Mouse (Mus musculus) forebrain, embryonic 14.5 days (tissue): ENCODE data around the gene Tectb. TPM values are rescaled to one million over a fixed set of nuclear protein-coding genes. Genes with fewer than 3 reads are reported as not detected.
"Not testable (repeated sequence)": the region's sequence is repeated elsewhere in the genome, so short reads cannot be mapped to it uniquely, and the experiment has no call there.

ENCODE experiments used
- ATAC-seq: fragments of 200-750 bp; cut with Nextera tagmentation; 2 replicates; pipeline ENCODE4 v1.8.0; 2017; ENCODE audit warnings: mild to moderate bottlenecking, moderate library complexity
- DNase-seq: peaks from one replicate; pipeline ENCODE4 v3.0.0-alpha.2; 2015; ENCODE audit warnings: low spot score
- H3K27ac ChIP-seq: fragments of 300-500 bp; sonication (generic); 2 replicates; pipeline ENCODE4 v1.5.1; 2014; ENCODE audit warnings: low read depth, mild to moderate bottlenecking, control low read depth, low read length, moderate library complexity
- H3K27me3 ChIP-seq: fragments of 300-500 bp; sonication (generic); replicated peaks from 2 replicates; pipeline ENCODE4 v1.6.1; 2014; ENCODE audit warnings: low read length, control low read depth, mixed read lengths; ENCODE audit not compliant: control insufficient read depth, insufficient read depth
- H3K36me3 ChIP-seq: fragments of 300-500 bp; sonication (generic); 2 replicates; pipeline ENCODE4 v1.6.1; 2014; ENCODE audit warnings: low read length, control low read depth; ENCODE audit not compliant: control insufficient read depth, insufficient read depth
- H3K4me1 ChIP-seq: fragments of 300-500 bp; sonication (generic); 2 replicates; pipeline ENCODE4 v1.6.1; 2014; ENCODE audit warnings: antibody characterized with exemption, low read length, control low read depth; ENCODE audit not compliant: control insufficient read depth, insufficient read depth
- H3K4me2 ChIP-seq: fragments of 300-500 bp; sonication (generic); 2 replicates; pipeline ENCODE4 v1.6.1; 2014; ENCODE audit warnings: mild to moderate bottlenecking, control low read depth, low read length
- H3K4me3 ChIP-seq: fragments of 300-500 bp; sonication (generic); 2 replicates; pipeline ENCODE4 v1.5.1; 2014; ENCODE audit warnings: low read depth, low read length, control low read depth
- H3K9ac ChIP-seq: fragments of 300-500 bp; sonication (generic); 2 replicates; pipeline ENCODE4 v1.6.1; 2014; ENCODE audit warnings: mild to moderate bottlenecking, low read length, control low read depth, moderate library complexity
- H3K9me3 ChIP-seq: fragments of 300-500 bp; sonication (generic); replicated peaks from 2 replicates; pipeline ENCODE4 v1.6.1; 2016; ENCODE audit warnings: low read length, control low read depth, mixed read lengths; ENCODE audit not compliant: control insufficient read depth
- WGBS: fragments of 180-500 bp; shearing (Covaris S2); extraction: QIAGEN DNeasy Blood & Tissue Kit; methylation state at CpG from one replicate; pipeline ENCODE4 v1.1.7; 2014; 5-methylcytosine and 5-hydroxymethylcytosine counted together
- polyA plus RNA-seq: library from polyadenylated mRNA; unstranded; fragments of >200 nt; fragmentation: Nextera tagmentation; extraction: Ambion mirVana; gene quantifications from 2 replicates; pipeline ENCODE4 v1.2.1, GENCODE M21; 2014

Gene Tectb
- polyA plus RNA-seq, 1 experiment from 2014 or later: 0.24 TPM

DNA sequence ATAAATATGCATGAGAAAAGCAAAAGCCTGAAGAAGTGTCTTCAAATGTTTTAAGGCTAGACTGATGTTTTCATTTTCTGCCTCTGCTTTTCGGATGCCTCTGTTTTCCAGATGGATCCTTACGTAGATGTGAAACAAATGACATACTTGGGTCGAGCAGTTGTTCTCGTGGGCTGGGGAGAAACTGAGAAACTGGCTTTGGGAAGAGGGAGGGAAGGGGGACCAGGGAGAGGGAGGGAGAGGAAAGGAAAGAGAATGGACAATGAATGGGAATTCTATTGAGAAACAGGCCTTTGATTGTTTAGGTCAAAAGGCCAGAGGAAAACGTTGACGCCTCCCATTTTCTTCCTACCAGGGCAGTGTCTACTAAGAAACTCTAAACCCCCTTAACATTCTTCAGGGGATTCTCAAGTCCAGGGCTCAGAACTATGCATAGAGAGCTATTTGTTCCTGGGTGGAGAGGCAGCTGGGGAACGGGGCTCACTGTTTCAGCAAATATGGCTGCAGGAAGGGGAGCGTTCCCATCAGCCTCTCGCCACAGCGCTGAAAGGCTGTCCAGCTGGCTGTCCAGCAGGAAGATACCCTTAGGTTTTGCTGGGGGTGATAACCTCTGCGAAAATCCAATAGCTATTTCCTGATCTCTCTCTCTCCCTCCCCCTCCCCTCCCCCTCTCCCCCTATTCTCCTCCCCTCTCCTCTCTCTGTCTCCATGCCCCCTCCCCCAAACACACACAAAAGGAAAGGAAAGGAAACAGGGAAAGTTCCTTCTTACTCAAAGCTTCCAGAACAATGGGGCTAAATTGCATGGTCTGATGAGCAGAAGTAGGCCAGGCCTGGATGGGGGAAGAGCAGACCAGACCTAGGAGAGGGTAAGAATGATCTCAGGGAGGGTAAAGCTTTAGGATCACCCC lies 36.9 kb upstream of the Tectb start:
- H3K27me3 ChIP-seq: no peaks in the 10 kb centered on the region
- peak; percentile 68 for ATAC-seq

DNA sequence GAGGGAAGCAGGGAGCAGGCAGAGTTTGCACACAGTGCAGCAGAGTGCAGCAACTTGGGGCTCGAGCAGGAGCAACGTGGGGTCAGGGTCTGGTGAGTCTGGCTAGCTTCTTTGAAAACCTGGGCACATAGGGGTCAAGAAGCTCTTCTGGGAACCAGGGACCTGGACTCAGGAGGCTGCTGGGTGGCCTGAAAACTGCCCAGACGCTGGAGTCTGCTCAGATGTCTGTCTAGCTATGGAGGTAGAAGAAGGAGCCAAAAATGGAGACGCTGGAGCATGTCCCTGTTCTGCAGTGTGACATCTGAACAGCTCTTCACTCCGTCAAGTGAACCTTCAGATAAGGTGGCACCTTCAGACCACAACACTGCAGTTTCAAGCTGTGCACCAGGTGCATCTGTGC lies 35.8 kb upstream of the Tectb start:
- Histone ChIP-seq H3K4me2 (no peak overlapping the region), H3K27me3 (no peaks in the 10 kb centered on the region), H3K9me3 (no peaks in the 10 kb centered on the region), H3K36me3 (no peaks in the 10 kb centered on the region), H3K4me3 (no peak overlapping the region), H3K27ac (0 out of 2 replicates have a peak overlapping the region, but pooled peaks have one; percentile 60), H3K9ac (no peak overlapping the region), H3K4me1 (0 out of 2 replicates have a peak, but pooled peaks cover 3% of the 10 kb centered on the region)
- no peak for ATAC-seq
- WGBS: 51% methylated on average over 5 of the region's 5 CpGs
- no peak for DNase-seq

More for the DNA sequence above, 36.9 kb upstream of the Tectb start:
- peak; percentile 53 for DNase-seq
- Histone ChIP-seq H3K4me2 (no peak overlapping the region), H3K9me3 (no peaks in the 10 kb centered on the region), H3K4me3 (no peak overlapping the region), H3K27ac (peak overlapping the region; percentile 60; the same call in 1 of the 2 replicates), H3K9ac (no peak overlapping the region), H3K4me1 (0 out of 2 replicates have a peak, but pooled peaks cover 3% of the 10 kb centered on the region), H3K36me3 (no peaks in the 10 kb centered on the region)
- 7% methylated on average over 11 of the region's 11 CpGs for WGBS

DNA sequence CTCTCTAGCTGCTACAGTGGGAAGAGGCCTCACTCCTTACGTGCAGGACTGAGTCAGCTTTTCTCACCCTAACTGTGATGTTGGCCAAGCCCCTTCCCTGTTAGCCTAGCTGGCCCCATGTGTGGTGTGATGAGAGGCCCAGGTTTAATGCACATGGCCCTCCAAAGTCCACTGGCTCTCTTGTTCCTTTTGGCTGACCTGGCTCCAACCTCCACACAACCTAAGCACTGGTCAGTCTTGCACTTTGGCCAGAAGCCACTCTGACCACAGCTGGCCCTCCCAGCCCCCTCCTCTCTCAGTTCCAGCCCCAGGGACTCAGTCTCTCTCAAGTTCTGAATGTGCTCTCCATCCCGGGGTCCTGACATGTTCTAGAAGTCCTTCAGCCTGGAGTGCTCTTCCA lies 35.4 kb upstream of the Tectb start:
- H3K36me3 ChIP-seq: no peaks in the 10 kb centered on the region
- 84% methylated on average over 2 of the region's 2 CpGs for WGBS
- H3K9ac ChIP-seq: no peak overlapping the region
- H3K4me2 ChIP-seq: no peak overlapping the region
- DNase-seq (no peak), ATAC-seq (no peak)
- H3K27ac ChIP-seq: no peak overlapping the region
- no peaks in the 10 kb centered on the region for H3K9me3 ChIP-seq
- no peak overlapping the region for H3K4me3 ChIP-seq
- no peaks in the 10 kb centered on the region for H3K27me3 ChIP-seq
- H3K4me1 ChIP-seq: 0 out of 2 replicates have a peak, but pooled peaks cover 3% of the 10 kb centered on the region

DNA sequence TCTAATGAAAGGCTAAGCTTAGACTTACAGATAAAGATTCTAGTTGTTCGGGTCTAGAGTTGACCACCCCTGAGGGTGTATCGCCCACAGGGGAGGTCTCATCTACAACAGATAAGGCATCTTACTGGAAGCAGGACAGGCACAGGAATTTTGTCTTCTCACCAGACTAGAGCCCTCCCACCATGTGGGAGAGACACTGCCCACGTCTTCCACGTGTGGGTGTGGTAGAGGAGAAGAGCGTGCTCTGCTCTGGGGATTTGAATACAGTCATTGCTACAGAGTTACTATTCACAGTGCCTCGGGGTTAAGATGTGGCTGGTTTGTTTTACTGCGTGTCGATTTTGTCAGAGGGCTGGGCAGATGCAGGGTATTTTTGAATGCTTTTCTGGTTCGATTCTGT lies 33.0 kb upstream of the Tectb start:
- Histone ChIP-seq H3K27ac (no peak overlapping the region), H3K4me1 (0 out of 2 replicates have a peak, but pooled peaks cover 3% of the 10 kb centered on the region), H3K27me3 (no peaks in the 10 kb centered on the region), H3K9ac (no peak overlapping the region), H3K4me3 (no peak overlapping the region), H3K9me3 (no peaks in the 10 kb centered on the region), H3K4me2 (no peak overlapping the region), H3K36me3 (no peaks in the 10 kb centered on the region)
- 86% methylated on average over 9 of the region's 9 CpGs for WGBS
- ATAC-seq (no peak), DNase-seq (no peak)

DNA sequence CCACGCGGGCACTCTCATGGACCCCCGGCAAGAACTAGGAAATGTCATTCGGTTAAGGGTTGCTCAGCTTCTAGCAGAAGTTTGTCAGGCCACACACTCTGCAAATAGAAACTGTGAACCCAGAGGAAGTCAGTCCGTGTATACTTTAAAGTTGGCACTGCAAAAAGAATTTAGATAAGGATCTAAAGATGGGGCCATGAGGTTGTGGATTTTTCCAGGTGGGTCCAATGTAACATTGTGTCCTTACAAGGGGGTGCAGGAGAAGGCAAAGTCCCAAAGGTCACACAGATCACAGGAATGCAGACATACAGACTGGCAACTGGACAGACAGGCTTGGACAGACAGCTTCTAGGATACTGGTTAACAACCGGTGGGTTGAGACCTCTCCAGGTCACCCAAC lies 32.4 kb upstream of the Tectb start:
- Histone ChIP-seq H3K27me3 (no peaks in the 10 kb centered on the region), H3K4me2 (no peak overlapping the region), H3K9ac (no peak overlapping the region), H3K36me3 (no peaks in the 10 kb centered on the region), H3K27ac (no peak overlapping the region), H3K4me1 (0 out of 2 replicates have a peak, but pooled peaks cover 3% of the 10 kb centered on the region), H3K9me3 (no peaks in the 10 kb centered on the region), H3K4me3 (no peak overlapping the region)
- DNase-seq (no peak), ATAC-seq (no peak)
- WGBS: 93% methylated on average over 6 of the region's 6 CpGs

DNA sequence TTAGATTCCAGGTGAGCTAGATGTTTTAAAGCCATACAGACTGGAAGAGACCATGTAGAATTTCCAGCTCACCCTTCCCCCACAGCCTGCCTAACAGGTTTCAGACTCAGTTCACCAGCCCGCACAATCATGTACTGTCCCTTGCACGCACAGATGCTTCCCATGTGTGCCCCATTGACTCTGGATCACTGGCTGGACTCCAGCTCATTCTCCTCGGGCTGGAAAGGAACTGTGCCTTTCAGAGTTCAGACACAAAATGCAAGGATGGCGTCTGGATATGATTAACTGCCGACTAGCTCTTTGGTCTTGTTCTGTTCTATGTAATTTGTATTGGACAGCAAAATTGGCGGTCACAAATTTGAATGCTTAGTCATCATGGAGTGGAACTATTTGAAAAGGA lies 30.9 kb upstream of the Tectb start:
- DNase-seq (no peak), ATAC-seq (no peak)
- Histone ChIP-seq H3K4me3 (no peak overlapping the region), H3K36me3 (no peaks in the 10 kb centered on the region), H3K27ac (no peak overlapping the region), H3K4me2 (no peak overlapping the region), H3K27me3 (no peaks in the 10 kb centered on the region), H3K9me3 (no peaks in the 10 kb centered on the region), H3K4me1 (no peaks in the 10 kb centered on the region), H3K9ac (no peak overlapping the region)
- WGBS: 80% methylated on average over 6 of the region's 6 CpGs

DNA sequence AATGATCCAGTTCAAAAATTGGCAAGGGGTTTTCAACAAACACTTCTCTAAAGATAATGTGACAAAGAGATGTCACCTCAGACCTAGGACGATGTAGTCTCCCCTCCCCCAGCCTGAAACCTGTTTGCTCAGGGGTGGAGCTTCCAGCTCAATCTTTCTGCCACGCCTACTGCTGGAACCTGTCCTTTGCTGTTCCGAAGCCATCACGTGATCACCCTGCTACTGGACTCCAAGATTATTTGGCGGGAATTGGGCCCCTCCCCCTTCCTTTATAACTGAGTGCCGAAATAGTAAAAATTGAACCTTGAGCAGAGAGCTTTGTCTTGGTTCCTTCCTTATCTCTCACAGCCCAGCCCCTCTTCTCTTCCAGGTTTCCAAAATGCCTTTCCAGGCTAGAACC lies 28.3 kb upstream of the Tectb start:
- ATAC-seq, DNase-seq, H3K4me1 ChIP-seq, H3K9me3 ChIP-seq, H3K27me3 ChIP-seq, H3K36me3 ChIP-seq, H3K9ac ChIP-seq, H3K27ac ChIP-seq, H3K4me2 ChIP-seq, H3K4me3 ChIP-seq: not testable (repeated sequence)
- WGBS: 85% methylated on average over 5 of the region's 6 CpGs

DNA sequence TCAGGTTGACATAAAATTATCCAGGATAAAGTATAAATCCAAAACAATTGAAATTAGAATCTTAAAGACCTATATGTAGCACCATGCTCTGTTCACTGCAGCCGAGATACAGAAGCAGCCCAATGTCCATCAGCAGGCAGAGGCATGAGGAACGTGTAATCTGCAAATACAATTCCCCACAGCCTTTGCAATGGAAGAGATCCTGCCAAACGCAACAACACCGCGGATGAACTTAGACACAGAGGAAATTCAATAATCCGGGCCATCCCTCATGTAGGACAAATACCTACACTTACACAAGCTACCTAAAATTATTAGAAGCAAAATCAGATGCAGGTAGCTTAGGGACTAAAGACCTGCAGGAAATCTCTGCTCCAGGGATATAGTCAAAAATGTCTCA lies 27.6 kb upstream of the Tectb start:
- Histone ChIP-seq H3K4me1 (no peaks in the 10 kb centered on the region), H3K27ac (no peak overlapping the region), H3K9me3 (no peaks in the 10 kb centered on the region), H3K4me2 (no peak overlapping the region), H3K4me3 (no peak overlapping the region), H3K27me3 (no peaks in the 10 kb centered on the region), H3K9ac (no peak overlapping the region), H3K36me3 (no peaks in the 10 kb centered on the region)
- ATAC-seq (no peak), DNase-seq (no peak)
- 94% methylated on average over 6 of the region's 6 CpGs for WGBS

DNA sequence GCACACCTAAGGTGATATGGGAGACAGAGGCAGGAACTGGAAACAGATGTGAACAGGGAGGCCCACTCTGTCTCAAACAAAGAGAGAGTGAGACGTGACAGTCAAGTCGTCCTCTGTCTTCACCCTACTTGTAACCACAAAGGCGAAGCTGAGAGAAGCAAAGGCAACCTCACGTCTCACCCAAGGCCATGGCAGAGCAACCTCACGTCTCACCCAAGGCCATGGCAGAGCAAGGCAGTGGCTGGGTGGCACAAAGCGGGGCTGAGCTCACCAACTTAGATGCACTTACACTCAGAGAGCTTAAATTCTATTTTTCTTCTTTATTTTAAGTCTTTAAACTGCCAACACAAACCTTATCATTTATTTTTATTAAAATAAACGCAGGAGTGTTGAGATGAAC lies 23.5 kb upstream of the Tectb start:
- Histone ChIP-seq H3K36me3 (no peaks in the 10 kb centered on the region), H3K9me3 (no peaks in the 10 kb centered on the region), H3K9ac (no peak overlapping the region), H3K4me3 (no peak overlapping the region), H3K27ac (no peak overlapping the region), H3K4me1 (no peaks in the 10 kb centered on the region), H3K27me3 (no peaks in the 10 kb centered on the region), H3K4me2 (no peak overlapping the region)
- 87% methylated on average over 7 of the region's 7 CpGs for WGBS
- DNase-seq (no peak), ATAC-seq (no peak)
